Mouse (Mus musculus): ENCODE data around the gene Gcgr.

DNA sequence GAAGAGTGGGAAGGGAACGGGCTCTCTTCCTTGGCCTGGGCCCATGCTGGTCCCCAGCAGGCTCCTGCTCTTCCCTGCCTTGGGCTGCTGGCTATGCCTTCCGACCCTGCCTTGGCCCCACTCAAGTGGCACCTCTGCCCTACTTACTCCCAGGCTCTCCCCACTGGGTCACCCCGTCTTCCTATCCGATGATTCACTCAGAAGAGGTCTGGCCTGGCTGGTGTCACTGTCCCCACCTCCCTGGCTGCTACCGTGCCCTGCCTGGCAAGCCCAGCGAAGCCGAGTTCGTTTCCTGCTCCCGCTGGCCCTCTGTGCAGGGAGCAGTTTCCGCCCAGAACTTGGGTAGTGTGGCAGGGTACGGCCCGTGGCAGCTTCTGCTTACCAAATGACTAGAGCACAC, 32.3 kb upstream of the Gcgr start:
- TF ChIP-seq CTCF (IDR thresholded peaks at IDR 0.05; ENCODE audit: control insufficient read depth, insufficient read depth, insufficient read length) (no peak), USF1 (IDR thresholded peaks at IDR 0.05; ENCODE audit: low read depth) (no peak), MYOG (IDR thresholded peaks at IDR 0.05; ENCODE audit: control insufficient read depth, extremely low read depth, insufficient read length) (no peak)
